Mouse (Mus musculus): ENCODE measurements around the gene Thoc6.

DNA sequence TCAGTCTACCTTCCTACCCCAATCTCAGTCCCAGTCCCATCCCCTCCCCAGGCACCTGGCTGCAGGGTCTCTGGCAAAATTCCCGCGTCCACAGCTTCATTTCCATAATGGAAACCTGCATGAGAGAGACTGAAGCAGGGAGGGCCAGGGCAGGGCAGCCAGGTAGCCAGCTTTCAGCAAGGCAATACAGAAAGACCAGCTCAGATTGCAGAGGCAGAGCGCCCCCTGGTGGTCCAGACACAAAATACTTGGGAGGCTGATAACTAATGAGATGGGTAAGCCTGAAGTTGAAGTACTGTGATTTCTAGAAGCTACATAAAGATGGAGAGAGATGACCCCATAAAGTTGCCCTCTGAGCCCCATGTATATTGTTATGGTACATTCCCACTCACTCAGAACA lies 32.5 kb upstream of the Thoc6 start:
- TF ChIP-seq GATA1 (IDR thresholded peaks at IDR 0.05; ENCODE audit: low read length) = no peak
- no peak for TF ChIP-seq TAL1 (IDR thresholded peaks at IDR 0.05; ENCODE audit: low read length)
